Mouse (Mus musculus): ENCODE results near the gene Rdh13. TPM values are rescaled to one million over a fixed set of nuclear protein-coding genes. Genes with fewer than 3 reads are reported as not detected.

Gene Rdh13
- 1.8 and 3.3 TPM in 2 replicates for total RNA-seq (2023)

DNA sequence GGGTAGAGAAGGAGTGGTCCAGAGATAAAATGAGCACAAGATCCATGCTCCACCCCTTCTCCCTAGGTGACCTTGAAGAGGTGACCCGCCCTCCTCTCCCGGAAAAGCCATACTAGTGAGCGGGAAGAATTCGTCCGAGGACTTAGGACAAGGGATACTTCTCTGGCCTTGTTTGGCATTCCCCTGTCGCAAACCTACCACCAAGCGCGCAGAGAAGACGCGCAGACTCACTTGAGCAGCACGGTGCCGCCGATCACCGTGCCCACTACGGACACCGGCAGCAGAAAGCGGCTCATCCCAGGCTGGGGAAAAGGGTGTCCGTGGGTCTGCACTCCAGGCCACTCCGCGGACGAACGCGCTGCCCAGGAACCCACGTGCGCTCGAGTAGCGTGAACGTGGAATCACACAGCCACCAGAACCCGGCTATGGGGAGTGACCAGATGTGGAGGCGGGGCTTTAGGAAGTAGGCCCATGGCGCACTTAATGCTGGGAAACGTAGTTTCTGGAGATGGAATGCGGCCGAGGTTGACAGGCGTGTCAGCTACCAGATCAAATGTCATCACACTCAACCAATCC, at the start of gene Rdh13:
Gene Rdh13, minus strand, starts transcription at position 434 of the 576 bp plus-strand sequence.

DNA sequence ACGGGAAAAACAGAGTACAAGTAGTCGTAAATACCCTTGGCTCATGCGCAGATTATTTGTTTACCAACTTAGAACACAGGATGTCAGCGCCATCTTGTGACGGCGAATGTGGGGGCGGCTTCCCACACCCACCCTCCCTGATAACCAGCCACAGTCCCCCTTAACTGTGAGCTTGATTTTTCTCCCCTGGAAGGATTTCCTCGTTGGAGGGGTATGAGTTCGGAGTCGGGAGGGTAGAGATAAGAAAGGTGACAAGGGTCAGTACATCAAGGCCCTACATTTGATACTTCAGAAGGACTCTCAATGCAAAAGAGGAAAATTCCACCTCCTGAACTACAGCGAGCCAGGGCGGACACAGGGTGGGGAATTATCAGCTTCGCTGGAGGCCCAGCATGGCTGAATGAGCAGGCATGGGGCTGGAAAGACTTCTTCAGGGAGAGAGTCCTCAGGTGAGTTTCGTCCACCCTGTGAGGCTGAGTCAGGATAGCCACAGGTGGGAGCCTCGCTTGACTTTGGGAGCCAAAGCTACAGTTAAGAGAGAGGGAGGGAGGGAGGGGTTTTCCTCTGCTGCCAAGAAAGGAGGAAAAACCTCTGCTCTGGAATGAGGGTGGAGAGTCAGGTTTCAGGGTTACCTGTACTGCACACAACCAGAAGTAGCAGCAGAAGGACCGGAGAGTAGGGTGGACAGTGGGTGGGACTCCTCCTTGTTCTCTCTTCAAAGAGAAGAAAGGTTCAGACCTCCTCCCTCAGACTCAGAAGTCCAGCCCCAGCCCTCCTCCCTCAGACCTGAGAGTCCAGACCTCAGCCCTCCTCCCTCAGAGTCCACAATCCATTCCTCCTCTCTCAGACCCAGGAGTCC, 15.4 kb upstream of the Rdh13 start, which contains the start of gene Eps8l1:
Gene Eps8l1, plus strand, starts transcription at position 99 of the 859 bp plus-strand sequence.

DNA sequence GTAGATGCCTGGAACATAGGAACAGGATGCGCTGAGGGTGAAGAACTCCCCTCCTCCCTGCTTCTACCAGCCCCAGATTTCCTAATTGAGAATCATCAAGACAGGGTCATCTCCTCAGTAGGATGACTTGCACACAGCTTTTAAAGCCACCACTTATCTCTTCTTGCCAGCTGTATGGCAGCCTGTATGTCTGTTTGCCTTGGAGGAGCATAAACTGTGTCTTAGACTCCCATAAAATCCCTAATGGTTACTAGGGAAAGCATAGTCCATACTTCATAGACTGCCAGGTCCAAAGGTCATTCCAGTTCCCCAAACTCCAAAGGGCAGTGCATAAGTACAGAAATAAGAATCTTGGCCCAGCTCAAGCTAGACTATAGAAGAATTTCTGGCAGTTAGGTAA, 47.7 kb downstream of the Rdh13 start, which contains the start of gene Gp6:
Gene Gp6, minus strand, starts transcription at position 15 of the 400 bp plus-strand sequence.

Other genes with a start within 250 kb of the Rdh13 start
- gene Lilra5, start 207.9 kb downstream of the Rdh13 start, total RNA-seq (2023): not detected in 2 replicates
- gene Ncr1, start 107.9 kb downstream of the Rdh13 start, total RNA-seq (2023): not detected in 2 replicates
- gene Gp6, start 47.9 kb downstream of the Rdh13 start, total RNA-seq (2023): 0.19 and 0.43 TPM in 2 replicates
- 2.8 and 9.7 TPM in 2 replicates for gene Eps8l1, start 15.0 kb upstream of the Rdh13 start, total RNA-seq (2023)
- 249 and 345 TPM in 2 replicates for gene Ppp1r12c, start 56.0 kb upstream of the Rdh13 start, total RNA-seq (2023)
- gene Tnnt1, start 70.7 kb upstream of the Rdh13 start, total RNA-seq (2023): 7.6 and 10.7 TPM in 2 replicates
- 1.1 TPM in 1 of 2 replicates, not detected in the other for gene Tnni3, start 78.6 kb upstream of the Rdh13 start, total RNA-seq (2023)
- 0.23 and 0.28 TPM in 2 replicates for gene Dnaaf3, start 86.8 kb upstream of the Rdh13 start, total RNA-seq (2023)
- gene Syt5, start 101.9 kb upstream of the Rdh13 start, total RNA-seq (2023): not detected in 2 replicates
- gene Ptprh, start 158.4 kb upstream of the Rdh13 start, total RNA-seq (2023): 0.18 TPM in 1 of 2 replicates, not detected in the other
- gene Tmem86b, start 185.8 kb upstream of the Rdh13 start, total RNA-seq (2023): 19.8 and 28.6 TPM in 2 replicates
- 161 and 201 TPM in 2 replicates for gene Ppp6r1, start 213.4 kb upstream of the Rdh13 start, total RNA-seq (2023)
- gene Hspbp1, start 239.4 kb upstream of the Rdh13 start, total RNA-seq (2023): 14.1 and 21.6 TPM in 2 replicates
- not detected in 2 replicates for gene Brsk1, start 245.0 kb upstream of the Rdh13 start, total RNA-seq (2023)

Data from neutrophil, adult 65 days (primary cell).